Mouse (Mus musculus): ENCODE measurements around the gene G530012D18Rik. TPM values are rescaled to one million over a fixed set of nuclear protein-coding genes. Genes with fewer than 3 reads are reported as not detected.

G530012D18Rik gene
- polyA plus RNA-seq, 1 experiment from 2014 or later, result not detected

Other genes starting within 250 kb of the G530012D18Rik start
- 0.80 and 0.91 TPM in 2 replicates for gene Sp110, start 23.1 kb downstream of the G530012D18Rik start, polyA plus RNA-seq (2015; fragmentation: Nextera tagmentation; extraction: Ambion mirVana)
- 0.27 and 0.49 TPM in 2 replicates for gene Sp140, start 24.7 kb downstream of the G530012D18Rik start, polyA plus RNA-seq (2015; fragmentation: Nextera tagmentation; extraction: Ambion mirVana)
- 0.57 and 0.92 TPM in 2 replicates for gene Sp100, start 74.3 kb downstream of the G530012D18Rik start, polyA plus RNA-seq (2015; fragmentation: Nextera tagmentation; extraction: Ambion mirVana)
- gene A630001G21Rik, start 203.0 kb downstream of the G530012D18Rik start, polyA plus RNA-seq (2015; fragmentation: Nextera tagmentation; extraction: Ambion mirVana), result 0.65 and 0.66 TPM in 2 replicates
- gene Cab39, start 217.8 kb downstream of the G530012D18Rik start, polyA plus RNA-seq (2015; fragmentation: Nextera tagmentation; extraction: Ambion mirVana), result 49.6 and 52.8 TPM in 2 replicates

Data from hindbrain, embryonic 13.5 days (tissue).